Mouse (Mus musculus) C3H10T1/2 (cell line): ENCODE results near the gene Vmn1r18. TPM values are rescaled to one million over a fixed set of nuclear protein-coding genes. Genes with fewer than 3 reads are reported as not detected.

Source experiments
- polyA plus RNA-seq, 2 experiments: library from polyadenylated mRNA; unstranded; fragments of >200 nt; fragmentation: generic; extraction: Trizol; gene quantifications; one replicate each; pipeline ENCODE4 v1.2.1; 2012; ENCODE audit warnings: missing spikeins in 2 of 2

The Vmn1r18 gene
- not detected for polyA plus RNA-seq

DNA sequence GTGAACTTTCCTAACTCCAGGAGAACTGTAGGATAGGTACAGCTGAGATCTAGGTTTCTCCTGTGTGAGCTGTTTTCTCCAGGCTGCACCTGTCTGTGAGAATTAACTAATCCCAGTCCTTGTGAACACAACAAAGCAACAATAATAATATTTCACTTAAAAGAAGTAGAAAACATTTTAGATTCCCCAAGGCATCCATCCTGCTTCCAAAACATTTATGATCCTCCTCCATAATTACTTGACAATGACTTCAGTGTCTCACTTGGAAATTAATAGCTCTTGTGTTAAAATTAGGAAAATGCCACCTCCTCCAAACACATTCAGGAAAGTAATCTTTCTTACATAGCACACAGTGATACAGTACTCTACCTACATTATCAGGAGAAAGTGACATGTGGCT lies at the start of gene Vmn1r18:
Gene Vmn1r18 (minus strand): TSS at position 101 of the 400 bp plus-strand sequence.

DNA sequence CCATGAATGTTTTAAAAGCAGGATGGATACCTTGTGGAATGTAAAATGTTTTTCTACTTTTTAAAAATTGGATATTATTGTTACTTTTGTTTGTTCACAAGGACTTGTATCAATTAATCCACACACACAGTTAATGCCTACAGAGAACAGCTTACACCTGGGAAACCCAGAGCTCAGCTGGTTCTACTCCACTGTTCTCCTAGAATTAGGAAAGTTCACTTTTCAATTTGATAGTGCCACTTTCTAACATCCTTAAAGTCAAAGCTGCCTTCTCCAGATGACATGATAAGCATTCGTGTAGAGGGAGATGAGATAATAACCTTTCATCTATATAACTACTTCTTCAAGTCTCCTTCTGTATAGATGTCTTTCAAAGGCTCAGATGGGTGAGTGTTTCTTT lies 33.0 kb upstream of the Vmn1r18 start, which contains the start of gene Vmn1r20:
Gene Vmn1r20 (plus strand): TSS at position 301 of the 400 bp plus-strand sequence.

DNA sequence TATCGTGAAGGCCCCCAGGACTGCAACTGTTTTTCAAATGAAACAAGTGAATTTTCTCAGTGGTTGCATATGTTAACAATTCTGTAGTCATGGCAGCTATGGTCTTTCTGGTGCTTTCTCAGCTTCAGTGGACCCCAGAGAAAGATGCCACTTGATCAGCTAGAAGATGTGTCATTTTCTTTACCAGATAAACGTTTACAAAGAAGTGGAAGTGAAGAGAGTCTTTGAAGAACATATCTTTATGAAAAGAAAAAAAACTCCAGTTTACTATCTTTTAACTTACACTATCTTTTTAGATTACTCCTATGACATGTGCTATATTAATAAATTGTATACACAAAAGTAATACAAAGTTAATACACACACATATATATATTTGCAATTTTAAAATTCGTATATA lies 7.9 kb upstream of the Vmn1r18 start, which contains the start of gene Vmn1r19:
Gene Vmn1r19 (plus strand): TSS at position 301 of the 400 bp plus-strand sequence.

DNA sequence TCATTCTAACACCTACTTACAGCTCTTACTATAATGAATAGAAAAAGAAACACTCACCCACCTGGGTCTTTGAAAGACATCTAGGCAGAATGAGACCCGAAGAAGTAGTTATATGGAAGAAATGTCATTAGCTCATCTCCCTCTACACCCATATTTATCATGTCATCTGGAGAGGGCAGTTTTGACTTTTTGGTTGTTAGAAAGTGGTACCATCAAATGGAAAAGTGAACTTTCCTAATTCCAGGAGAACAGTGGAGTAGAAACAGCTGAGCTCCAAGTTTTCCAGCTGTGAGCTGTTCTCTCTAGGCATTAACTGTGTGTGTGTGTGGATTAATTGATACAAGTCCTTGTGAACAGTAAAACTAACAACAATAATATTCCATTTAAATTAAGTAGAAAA lies 32.0 kb downstream of the Vmn1r18 start, which contains the start of gene Vmn1r17:
Gene Vmn1r17 (minus strand): TSS at position 101 of the 400 bp plus-strand sequence.

DNA sequence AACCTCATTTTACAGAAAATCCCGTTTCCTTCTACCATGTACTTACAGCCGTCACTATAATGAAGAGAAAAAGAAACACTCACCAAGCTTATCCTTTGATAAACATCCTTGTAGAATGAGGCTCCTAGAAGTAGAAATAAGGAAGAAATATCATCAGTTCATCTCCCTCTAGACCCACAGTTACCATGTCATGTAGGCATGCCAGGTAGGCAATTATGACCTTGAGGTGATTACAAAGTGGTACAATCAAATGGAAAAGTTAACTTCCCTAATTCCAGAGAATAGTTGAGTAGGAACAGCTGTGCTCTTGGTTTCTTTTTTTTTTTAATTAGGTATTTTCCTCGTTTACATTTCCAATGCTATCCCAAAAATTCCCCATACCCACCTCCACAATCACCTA lies 66.2 kb downstream of the Vmn1r18 start, which contains the start of gene Vmn1r16:
Gene Vmn1r16 (minus strand): TSS at position 101 of the 400 bp plus-strand sequence.

Other genes starting within 250 kb of the Vmn1r18 start
- gene Vmn1r12, start 238.9 kb downstream of the Vmn1r18 start, polyA plus RNA-seq, result not detected
- gene Vmn1r13, start 192.5 kb downstream of the Vmn1r18 start, polyA plus RNA-seq, result not detected
- not detected for gene Vmn1r14, start 164.1 kb downstream of the Vmn1r18 start, polyA plus RNA-seq
- not detected for gene Vmn1r15, start 137.8 kb downstream of the Vmn1r18 start, polyA plus RNA-seq
- not detected for gene Vmn1r16, start 66.3 kb downstream of the Vmn1r18 start, polyA plus RNA-seq
- not detected for gene Vmn1r17, start 32.1 kb downstream of the Vmn1r18 start, polyA plus RNA-seq
- gene Vmn1r19, start 8.0 kb upstream of the Vmn1r18 start, polyA plus RNA-seq, result not detected
- gene Vmn1r20, start 33.1 kb upstream of the Vmn1r18 start, polyA plus RNA-seq, result not detected
- gene Ppm1k, start 139.7 kb upstream of the Vmn1r18 start, polyA plus RNA-seq, result under 1 TPM; 0.05 to 0.94 TPM
- under 1 TPM; 0.05 to 0.97 TPM for gene Herc6, start 185.2 kb upstream of the Vmn1r18 start, polyA plus RNA-seq